Mouse (Mus musculus) bone marrow macrophage, adult 2 months (primary cell): Measurements from ENCODE around the gene Stx2. TPM values are rescaled to one million over a fixed set of nuclear protein-coding genes. Genes with fewer than 3 reads are reported as not detected.

Experiments used
- H3K27ac ChIP-seq: 2 replicates; pipeline ENCODE4 v1.5.1; 2012; ENCODE audit warnings: low read depth, low read length; ENCODE audit not compliant: insufficient read depth
- H3K4me1 ChIP-seq: 2 replicates; pipeline ENCODE4 v1.6.1; 2012; ENCODE audit warnings: low read length; ENCODE audit not compliant: control insufficient read depth, insufficient read depth
- H3K4me3 ChIP-seq: 2 replicates; pipeline ENCODE4 v1.5.1; 2012; ENCODE audit warnings: mild to moderate bottlenecking, low read length, moderate library complexity; ENCODE audit not compliant: insufficient read depth
- CTCF ChIP-seq: IDR thresholded peaks from 2 replicates; pipeline ENCODE4 v1.5.1; 2012; ENCODE audit warnings: low read depth, mild to moderate bottlenecking, low read length, moderate library complexity
- POLR2A ChIP-seq: IDR thresholded peaks from 2 replicates; pipeline ENCODE4 v1.6.1; 2012; ENCODE audit warnings: mild to moderate bottlenecking, low read depth, low read length, borderline replicate concordance
- polyA plus RNA-seq: library from polyadenylated mRNA; stranded (reverse); fragments of >200 nt; gene quantifications from 2 replicates; pipeline ENCODE4 v1.2.4, GENCODE M21; 2012; ENCODE audit not compliant: missing spikeins, insufficient read depth, insufficient read length

The Stx2 gene
- polyA plus RNA-seq, 1 experiment, result 112 TPM

DNA sequence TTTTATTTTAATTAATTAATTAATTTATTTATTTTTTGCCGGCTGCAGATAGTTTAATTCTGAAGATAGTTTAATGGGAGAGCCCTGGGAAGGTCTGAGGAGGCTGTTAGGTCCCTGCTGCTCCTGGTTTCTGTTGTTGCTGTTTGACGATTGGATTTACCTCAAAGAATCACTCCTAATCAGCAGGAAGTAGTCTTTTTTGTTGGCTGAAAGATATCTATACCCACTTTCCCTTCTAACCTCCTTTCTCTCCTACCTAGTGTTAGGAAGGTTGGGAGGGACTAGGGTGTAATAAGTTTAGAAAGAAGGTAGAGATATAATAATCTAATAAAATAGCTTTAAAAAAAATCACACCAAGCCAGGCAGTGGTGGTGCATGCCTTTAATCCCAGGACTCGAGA lies 6.6 kb upstream of the Stx2 start:
- Histone ChIP-seq H3K27ac (no peak overlapping the region), H3K4me1 (peaks cover 4% of the 10 kb centered on the region), H3K4me3 (no peak overlapping the region)
- TF ChIP-seq CTCF, result no peak
- TF ChIP-seq POLR2A, result no peak

DNA sequence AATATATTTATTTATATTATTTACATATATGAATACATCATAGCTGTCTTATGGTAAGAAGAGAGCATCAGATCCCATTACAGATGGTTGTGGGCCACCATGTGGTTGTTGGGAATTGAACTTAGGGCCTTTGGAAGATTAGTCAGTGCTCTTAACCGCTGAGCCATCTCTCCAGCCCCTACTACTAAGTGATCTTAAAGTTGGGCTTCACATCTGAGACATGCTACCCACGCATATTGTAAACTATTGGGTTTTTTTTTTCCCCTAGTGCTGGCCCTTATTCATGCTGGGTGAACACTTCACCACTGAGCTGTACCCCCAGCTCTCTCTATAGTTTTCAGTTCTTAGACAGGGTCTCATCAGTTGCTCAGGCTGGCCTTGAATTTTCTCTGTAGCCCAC lies 2.6 kb upstream of the Stx2 start:
- Histone ChIP-seq H3K27ac (no peak overlapping the region), H3K4me1 (peaks cover 30% of the 10 kb centered on the region), H3K4me3 (no peak overlapping the region)
- TF ChIP-seq POLR2A, result no peak
- no peak for TF ChIP-seq CTCF

DNA sequence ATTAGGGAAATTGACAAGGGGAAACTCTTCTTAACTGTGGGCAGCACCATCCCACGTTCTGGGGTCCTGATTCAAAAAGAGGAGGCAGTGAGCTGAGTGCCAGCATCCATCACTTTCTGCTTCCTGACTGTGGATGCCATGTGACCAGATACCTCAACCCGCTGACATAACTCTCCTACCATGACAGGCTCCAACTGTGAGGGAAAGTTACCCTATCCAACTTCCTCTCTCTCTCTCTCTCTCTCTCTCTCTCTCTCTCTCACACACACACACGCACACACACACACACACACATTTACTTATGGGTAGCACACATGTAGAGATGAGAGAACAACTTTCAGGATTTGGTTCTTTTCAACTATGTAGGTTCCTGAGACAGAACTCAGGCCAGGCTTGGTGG lies 1.2 kb upstream of the Stx2 start:
- Histone ChIP-seq H3K4me1 (peaks cover 42% of the 10 kb centered on the region), H3K27ac (no peak overlapping the region), H3K4me3 (no peak overlapping the region)
- TF ChIP-seq POLR2A (no peak), CTCF (no peak)

DNA sequence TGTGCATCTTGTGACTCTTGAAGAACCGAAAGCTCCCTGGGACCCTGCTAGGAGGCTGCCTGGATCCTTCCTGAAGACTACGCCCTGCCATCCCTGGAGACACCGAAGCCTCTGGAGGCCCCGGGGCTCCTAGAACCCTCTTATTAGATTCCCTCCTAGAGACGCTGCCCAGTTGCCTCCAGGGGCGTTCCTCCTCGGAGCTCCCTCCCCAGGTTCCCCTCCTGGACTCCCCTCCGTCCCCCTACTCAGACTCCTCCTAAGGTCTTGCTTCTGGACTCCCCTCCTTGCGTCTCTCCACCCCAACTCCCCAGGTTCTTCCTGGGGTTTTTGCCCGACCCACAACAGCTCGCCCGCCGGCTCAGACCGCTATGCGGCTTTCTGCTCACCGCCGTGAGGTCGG lies 366 bp downstream of the Stx2 start:
- H3K4me1 ChIP-seq, result peaks cover 54% of the 10 kb centered on the region
- H3K27ac ChIP-seq, result peak overlapping the region; percentile 47
- TF ChIP-seq CTCF (no peak), POLR2A (no peak)
- H3K4me3 ChIP-seq, result peak overlapping the region; percentile 93

DNA sequence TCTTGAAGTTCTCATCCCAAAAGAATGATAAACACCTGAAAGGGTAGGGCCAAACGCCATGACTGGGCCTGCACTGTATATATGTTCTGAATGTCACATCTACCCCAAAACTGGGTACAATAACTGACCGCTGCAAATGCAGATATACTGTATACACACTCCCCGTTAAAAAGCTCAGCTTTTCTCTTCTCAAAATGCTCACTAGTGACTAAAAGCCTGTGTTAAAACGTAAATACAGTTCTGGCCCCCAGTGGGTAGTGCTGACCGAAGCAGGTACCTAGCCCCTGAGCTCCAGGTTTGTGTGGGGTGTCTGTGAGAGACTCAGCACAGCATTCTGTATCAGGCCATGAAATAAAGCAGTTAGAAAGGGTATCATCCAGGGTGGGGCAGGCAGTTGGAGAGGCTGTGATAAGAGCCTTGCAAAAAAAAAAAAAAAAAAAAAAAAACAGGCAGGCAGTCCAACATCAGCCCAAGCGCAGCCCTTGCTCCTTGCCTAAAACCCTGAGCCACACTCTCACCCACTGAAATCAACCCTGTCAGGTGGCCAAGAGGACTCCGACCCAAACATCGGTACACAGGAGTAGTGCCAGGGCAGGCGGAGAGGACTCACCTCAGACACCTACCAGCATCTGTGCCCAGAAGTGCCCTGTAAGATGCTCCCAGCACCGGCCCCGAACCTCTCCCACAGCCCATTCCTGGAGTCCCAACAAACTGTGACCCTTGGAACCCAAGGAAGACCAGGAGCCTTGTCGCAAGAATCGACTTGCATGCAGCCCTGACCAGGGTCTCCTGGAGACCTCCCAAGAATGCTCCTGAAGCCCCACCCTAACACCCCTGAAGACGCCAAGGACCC lies 1.0 kb downstream of the Stx2 start:
- Histone ChIP-seq H3K4me1 (peaks cover 56% of the 10 kb centered on the region), H3K4me3 (peak overlapping the region; percentile 93), H3K27ac (peak overlapping the region; percentile 47; the same call in 1 of the 2 replicates)
- TF ChIP-seq POLR2A (no peak), CTCF (no peak)

DNA sequence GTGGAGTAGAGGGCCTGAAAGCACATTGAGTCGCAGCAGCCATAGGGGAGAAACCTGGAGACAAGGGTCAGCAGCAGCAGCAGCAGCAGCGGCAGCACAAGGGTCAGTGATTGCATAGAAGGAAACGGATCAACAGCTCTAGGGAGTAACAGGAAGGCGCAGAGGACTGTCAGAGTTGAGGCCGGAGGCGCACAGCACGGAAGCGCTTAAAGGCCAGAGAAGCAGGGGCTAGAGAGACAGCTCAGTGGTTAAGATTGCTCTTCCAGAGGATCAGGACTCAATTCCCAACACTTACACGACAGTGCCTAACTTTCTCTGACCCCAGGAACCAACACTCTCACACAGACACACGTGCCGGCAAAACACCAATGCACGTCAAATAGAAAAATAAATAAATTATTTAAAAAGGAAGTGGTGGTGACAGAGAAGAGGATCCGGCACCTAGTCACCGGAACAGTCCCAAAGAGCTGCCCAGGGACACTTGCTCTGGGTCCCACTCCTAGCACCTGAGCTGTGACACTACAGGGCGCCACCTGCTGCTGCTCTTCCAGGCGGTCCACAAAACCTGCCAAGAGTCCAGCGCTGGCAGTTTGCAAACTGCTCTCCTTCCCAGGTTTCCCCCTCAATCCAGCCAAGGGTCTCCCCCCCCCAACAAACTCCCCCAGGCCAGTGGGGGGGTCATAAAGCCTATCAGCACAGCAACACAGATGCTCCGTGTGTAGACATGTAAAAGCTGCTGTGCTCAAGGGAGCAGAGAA lies 2.2 kb downstream of the Stx2 start:
- Histone ChIP-seq H3K27ac (0 out of 2 replicates have a peak overlapping the region, but pooled peaks have one; percentile 19), H3K4me3 (peak overlapping the region; percentile 24), H3K4me1 (peaks cover 65% of the 10 kb centered on the region)
- TF ChIP-seq POLR2A (no peak), CTCF (no peak)

DNA sequence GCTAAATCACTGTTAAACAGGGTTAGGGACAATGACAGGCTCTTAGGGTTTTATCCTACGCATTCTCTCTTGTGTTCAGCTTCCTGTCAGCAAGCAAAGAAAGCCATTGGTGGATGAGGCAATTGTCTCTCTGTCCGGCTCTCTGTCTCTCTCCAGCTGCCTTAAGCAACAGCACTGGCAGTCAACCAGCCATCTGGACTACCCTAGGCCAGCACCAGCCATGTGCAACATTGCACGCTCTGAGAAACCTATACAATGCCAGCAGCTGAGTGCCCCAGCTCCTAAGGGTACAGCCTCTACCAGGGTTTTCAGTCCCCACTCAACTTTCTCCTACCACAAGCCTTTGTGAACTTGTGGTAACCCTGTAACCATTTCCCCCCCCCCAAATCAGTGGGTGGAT lies 3.0 kb downstream of the Stx2 start:
- H3K27ac ChIP-seq, result 0 out of 2 replicates have a peak overlapping the region, but pooled peaks have one; percentile 7

DNA sequence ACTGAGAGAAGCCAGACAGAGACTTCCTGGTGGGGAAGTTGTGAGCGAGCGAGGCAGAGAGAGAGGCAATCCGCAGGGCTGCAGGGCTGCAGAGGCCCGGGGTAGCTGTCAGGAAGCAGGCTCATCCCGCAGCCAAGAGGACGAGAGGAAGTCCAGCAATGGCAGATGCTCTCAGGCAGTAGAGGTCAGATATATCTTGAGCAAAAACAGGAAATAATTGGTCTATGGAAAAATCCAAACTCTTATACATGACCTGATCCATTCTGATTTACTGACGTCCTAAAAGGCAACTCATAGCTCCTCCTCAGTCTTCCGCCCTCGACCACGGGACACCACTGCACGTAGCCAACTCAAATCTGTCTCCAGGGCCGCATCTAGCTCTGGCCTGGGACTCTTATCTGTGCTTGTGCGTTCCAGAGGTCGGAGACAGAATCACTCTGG lies 5.8 kb downstream of the Stx2 start:
- Histone ChIP-seq H3K27ac (peak overlapping the region; percentile 98), H3K4me3 (peak overlapping the region; percentile 43), H3K4me1 (peaks cover 65% of the 10 kb centered on the region)
- TF ChIP-seq CTCF (no peak), POLR2A (no peak)

More for the DNA sequence above, 3.0 kb downstream of the Stx2 start:
- H3K4me1 ChIP-seq, result peaks cover 73% of the 10 kb centered on the region
- TF ChIP-seq POLR2A (no peak), CTCF (no peak)
- no peak overlapping the region for H3K4me3 ChIP-seq

DNA sequence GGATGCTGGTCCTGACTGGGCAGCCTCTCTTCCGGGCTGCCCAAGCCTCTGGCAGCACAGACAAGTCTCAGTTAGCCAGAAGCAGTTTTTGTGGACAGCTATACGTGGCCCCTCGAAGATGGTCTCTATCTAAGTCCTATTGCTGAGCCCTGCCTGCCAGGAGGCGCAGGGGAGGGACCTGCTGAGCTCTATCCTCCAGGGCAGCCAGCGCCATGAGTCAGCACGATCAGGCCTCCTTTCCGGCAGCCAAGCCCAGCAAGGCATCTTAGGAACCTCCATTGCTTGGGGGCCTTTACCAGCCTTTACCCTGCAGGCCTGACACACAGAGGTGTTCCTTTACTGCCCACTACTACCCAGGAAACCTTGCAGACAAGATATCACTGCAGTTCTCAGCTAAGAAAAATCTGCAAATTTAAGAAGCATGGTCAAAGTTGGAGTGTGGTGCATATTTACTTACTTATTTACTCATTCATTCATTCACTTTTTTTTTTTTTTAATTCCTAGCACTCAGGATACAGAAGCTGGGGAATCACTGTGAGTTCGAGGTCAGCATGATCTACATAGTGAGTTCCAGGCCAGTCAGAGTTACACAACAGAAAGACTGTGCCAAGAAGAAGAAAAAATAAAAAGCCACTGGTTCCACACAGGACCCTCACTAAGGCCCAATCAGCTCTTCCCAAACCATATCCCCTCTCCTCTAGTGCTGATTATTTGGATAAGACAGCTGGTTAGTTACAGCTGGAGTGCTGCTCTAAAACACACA lies 7.5 kb downstream of the Stx2 start:
- no peak for TF ChIP-seq POLR2A
- TF ChIP-seq CTCF, result no peak
- H3K27ac ChIP-seq, result peak overlapping the region; percentile 98

DNA sequence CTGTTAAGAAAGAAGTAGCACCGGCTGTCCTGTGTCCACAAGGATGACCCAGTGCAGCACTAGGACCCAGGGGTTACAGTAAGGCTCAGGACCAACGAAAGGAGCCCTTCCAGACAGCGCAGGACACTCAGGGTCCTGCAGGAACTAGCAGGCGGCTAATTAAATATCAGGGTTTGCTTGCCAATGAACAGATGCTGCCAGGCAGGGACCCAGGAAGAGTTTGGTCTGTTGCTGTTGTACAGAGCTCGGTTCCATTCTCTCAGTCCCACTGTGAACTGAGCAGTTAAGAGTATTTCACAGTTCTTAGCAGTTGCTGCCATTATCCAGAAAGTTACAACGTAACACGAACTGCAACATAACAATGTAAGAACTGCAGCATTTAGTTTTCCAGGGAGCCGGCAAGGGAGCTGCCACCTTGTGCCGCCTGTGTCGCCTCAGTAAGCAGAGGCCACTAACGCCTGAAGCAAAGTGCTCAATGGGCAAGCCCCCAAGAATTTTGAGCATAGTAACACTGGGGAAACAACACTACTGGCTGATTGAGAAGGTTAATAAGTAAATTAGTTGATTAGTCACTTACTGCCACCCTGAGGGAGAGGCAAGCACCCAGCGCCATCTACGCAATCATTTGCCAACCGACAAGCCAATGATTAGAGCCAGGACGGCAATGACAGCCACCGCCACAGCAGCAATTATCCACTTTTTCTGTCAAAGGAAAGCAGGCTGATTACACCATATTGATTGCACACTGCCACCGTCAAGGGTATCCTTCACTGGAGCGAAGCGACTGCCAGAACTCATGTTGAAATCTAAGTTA lies 21.0 kb downstream of the Stx2 start:
- no peak for TF ChIP-seq POLR2A
- TF ChIP-seq CTCF, result no peak
- Histone ChIP-seq H3K27ac (no peak overlapping the region), H3K4me3 (no peak overlapping the region), H3K4me1 (no peaks in the 10 kb centered on the region)

More for the DNA sequence above, 7.5 kb downstream of the Stx2 start:
- no peak overlapping the region for H3K4me3 ChIP-seq
- peaks cover 49% of the 10 kb centered on the region for H3K4me1 ChIP-seq
